Mouse (Mus musculus) macrophage (primary cell): ENCODE results near the gene Apoa4. TPM values are rescaled to one million over a fixed set of nuclear protein-coding genes. Genes with fewer than 3 reads are reported as not detected.

Source experiments
- H3K27ac ChIP-seq: fragments of 350-480 bp; formaldehyde crosslinking; 2 replicates; pipeline ENCODE4 v1.9.0; 2021
- H3K36me3 ChIP-seq: fragments of 350-480 bp; formaldehyde crosslinking; 2 replicates; pipeline ENCODE4 v1.9.0; 2021; ENCODE audit errors: inconsistent target
- H3K4me3 ChIP-seq: fragments of 350-480 bp; formaldehyde crosslinking; 2 replicates; pipeline ENCODE4 v1.9.0; 2021; ENCODE audit errors: inconsistent target
- H3K79me2 ChIP-seq: fragments of 350-480 bp; formaldehyde crosslinking; 2 replicates; pipeline ENCODE4 v1.9.0; 2021; ENCODE audit errors: inconsistent target
- WGBS: methylation state at CpG from one replicate; pipeline ENCODE4 v1.1.7; 2026; ENCODE audit warnings: inconsistent platforms; ENCODE audit not compliant: missing documents; 5-methylcytosine and 5-hydroxymethylcytosine counted together
- polyA plus RNA-seq: library from polyadenylated mRNA; stranded (reverse); fragments of 250-400 nt; gene quantifications from 3 replicates; pipeline ENCODE4 v1.2.4, GENCODE M21; 2018; ENCODE audit warnings: inconsistent platforms

Apoa4 gene
- polyA plus RNA-seq, 1 experiment from 2014 or later, result not detected

DNA sequence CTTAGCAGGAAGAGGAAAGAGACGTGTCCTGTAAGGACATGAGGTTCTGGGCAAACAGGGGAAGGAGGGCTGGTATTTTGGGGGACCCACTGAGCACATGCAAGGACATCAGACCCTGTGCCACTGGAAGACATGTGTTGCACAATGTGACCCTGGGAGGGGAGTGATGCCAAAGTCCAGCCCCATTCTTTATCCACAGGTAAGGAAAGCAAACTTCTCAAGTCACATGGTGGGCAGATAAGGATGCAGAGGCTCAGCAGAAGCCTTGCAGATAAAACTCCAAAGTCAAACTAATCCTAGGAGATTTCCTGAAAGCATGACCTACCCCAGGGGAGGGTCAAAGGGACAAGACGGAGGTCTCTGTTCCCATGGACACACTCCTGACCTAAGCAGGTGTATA is 1.3 kb downstream of the Apoa4 start:
- Histone ChIP-seq H3K36me3 (no peaks in the 10 kb centered on the region), H3K4me3 (no peak overlapping the region), H3K27ac (no peak overlapping the region), H3K79me2 (no peaks in the 10 kb centered on the region)
- 76% methylated on average over 2 of the region's 2 CpGs for WGBS

DNA sequence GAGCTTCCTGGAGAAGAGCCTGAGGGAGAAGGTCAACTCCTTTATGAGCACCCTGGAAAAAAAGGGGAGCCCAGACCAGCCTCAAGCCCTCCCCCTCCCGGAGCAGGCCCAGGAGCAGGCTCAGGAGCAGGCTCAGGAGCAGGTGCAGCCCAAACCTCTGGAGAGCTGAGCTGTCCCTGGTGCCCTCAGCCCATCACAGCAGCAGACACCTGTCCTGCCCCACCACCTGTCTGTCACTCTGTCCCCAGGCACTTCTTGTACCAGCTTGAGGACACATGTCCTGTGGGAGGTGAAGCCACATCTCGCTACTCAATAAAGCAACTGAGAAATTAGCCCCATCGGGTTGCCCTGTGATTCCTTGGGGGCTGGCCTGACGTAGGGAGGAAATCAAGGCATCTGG is 2.6 kb downstream of the Apoa4 start:
- 81% methylated on average over 4 of the region's 4 CpGs for WGBS
- no peak overlapping the region for H3K27ac ChIP-seq
- H3K79me2 ChIP-seq, result no peaks in the 10 kb centered on the region
- H3K4me3 ChIP-seq, result no peak overlapping the region
- no peaks in the 10 kb centered on the region for H3K36me3 ChIP-seq

DNA sequence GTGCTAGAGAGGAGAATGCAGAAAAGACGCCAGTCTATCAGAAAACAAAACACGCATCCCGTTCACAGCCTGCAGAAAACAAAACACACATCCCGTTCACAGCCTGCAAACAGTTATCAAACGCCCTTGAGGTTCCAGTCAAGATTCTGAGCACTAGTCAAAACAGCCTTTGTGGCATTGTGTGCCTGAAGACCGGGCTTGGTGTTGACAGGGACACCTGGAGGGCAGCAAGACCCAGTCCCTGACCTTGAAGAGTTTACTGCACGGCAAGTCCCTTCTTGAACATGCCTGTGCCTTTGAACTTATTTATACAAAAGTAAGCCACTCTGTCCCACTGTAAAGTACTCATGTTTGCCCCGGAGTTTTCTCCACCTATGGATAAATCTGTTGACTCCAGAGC is 3.1 kb downstream of the Apoa4 start:
- WGBS, result 82% methylated on average over 8 of the region's 8 CpGs
- H3K36me3 ChIP-seq, result no peaks in the 10 kb centered on the region
- H3K4me3 ChIP-seq, result no peak overlapping the region
- no peaks in the 10 kb centered on the region for H3K79me2 ChIP-seq
- no peak overlapping the region for H3K27ac ChIP-seq

DNA sequence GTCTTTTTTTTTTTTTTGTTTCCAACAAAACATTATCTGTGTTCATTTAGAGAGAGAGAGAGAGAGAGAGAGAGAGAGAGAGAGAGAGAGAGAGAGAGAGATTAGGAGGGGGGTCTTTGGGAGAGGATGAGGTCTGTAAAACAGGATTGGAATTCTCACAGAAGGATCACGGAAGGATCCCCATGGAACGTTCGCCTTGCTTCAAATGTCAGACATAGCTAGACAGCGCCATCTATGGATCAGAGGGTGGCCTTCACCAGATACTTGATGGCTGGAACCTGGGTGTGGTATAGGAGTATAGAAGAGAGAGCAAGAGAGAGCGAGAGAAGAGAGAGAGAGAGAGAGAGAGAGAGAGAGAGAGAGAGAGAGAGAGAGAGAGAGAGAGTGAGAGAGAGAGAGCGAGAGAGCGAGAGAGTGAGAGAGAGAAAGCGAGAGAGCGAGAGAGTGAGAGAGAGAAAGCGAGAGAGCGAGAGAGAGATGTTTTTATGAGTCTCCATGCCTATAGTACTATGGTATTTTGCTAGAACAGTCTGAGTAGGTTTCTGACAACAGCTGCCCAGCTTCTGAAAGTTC is 6.3 kb downstream of the Apoa4 start:
- H3K79me2 ChIP-seq, result no peaks in the 10 kb centered on the region
- no peak overlapping the region for H3K27ac ChIP-seq
- H3K36me3 ChIP-seq, result no peaks in the 10 kb centered on the region
- H3K4me3 ChIP-seq, result no peak overlapping the region
- 23% methylated on average over 7 of the region's 11 CpGs for WGBS

DNA sequence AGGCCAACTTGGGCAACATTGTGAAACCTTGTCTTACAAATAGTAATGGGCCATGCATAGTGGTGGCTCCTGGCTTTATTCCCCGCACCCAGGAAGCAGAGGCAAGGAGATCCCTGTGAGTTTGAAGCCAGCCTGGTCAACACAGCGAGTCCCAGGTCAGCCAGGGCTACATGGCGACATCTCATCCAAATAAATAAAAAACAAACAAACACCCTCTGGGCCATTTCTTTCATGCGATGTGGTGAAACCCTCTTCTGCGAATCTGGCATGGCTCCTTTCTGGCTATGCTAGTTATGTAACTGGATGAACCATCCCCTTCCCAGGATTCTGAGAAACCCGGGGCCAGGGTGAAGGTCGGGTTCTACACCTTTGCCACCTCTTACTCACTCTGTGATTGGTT is 15.7 kb downstream of the Apoa4 start:
- Histone ChIP-seq H3K4me3 (no peak overlapping the region), H3K27ac (no peak overlapping the region), H3K36me3 (no peaks in the 10 kb centered on the region), H3K79me2 (no peaks in the 10 kb centered on the region)
- 96% methylated on average over 7 of the region's 7 CpGs for WGBS

DNA sequence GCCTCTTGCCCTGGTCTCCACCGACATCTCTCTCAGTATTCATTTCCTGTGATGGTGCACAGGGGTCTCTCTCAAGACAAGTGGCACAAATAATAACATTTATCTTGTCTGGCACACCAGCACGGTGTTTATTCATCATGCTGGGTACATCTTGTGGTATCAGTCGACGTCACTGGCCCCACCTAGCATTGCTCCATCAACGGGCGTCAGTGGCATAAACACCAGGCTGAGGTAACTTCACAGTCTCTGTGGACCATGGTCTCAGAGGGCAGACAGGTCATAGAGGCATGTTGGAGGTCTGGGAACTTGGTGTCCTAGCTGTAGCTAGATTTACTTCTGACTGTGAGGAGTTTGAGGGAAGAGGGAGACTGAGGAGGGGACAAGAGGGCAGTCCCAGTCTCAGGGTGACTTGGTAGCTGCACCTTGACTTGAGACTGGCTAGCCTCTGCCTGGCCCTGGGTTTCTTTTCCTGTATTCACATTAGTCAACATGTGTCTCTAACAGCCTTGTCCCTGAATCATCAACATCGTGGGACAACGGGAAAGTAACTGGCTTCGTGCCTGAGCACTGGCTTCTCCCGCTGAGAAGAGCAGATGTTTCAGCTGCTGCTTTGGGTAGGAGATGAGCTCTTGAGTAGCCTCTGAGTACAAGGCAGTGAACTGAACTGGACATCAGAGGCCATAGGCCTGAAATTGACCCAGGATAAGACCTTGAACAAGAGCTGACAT is 16.3 kb downstream of the Apoa4 start:
- H3K79me2 ChIP-seq, result no peaks in the 10 kb centered on the region
- H3K36me3 ChIP-seq, result no peaks in the 10 kb centered on the region
- no peak overlapping the region for H3K27ac ChIP-seq
- no peak overlapping the region for H3K4me3 ChIP-seq
- 86% methylated on average over 10 of the region's 10 CpGs for WGBS

DNA sequence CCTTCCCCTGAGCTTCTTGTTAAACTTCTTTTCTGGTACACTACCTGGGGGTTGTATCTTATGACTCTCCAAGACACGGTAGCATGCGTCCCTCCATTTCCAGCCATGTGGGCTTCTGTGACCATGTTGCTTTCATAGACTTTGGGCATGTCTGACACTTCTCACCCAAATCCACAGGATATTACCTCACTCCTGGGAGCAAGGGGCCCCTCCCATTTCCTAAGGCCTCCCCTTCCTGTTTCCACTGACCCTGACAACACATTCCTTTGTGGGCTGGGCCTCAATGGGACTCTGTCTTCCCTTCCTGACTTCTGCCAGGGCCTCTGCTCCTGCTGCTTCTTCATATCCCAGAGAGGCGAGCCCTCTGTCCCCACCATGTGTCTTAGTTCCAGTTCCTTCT is 17.1 kb downstream of the Apoa4 start:
- Histone ChIP-seq H3K36me3 (no peaks in the 10 kb centered on the region), H3K27ac (peak overlapping the region; percentile 2; the same call in 1 of the 2 replicates), H3K4me3 (no peak overlapping the region), H3K79me2 (no peaks in the 10 kb centered on the region)
- 92% methylated on average over 3 of the region's 3 CpGs for WGBS

DNA sequence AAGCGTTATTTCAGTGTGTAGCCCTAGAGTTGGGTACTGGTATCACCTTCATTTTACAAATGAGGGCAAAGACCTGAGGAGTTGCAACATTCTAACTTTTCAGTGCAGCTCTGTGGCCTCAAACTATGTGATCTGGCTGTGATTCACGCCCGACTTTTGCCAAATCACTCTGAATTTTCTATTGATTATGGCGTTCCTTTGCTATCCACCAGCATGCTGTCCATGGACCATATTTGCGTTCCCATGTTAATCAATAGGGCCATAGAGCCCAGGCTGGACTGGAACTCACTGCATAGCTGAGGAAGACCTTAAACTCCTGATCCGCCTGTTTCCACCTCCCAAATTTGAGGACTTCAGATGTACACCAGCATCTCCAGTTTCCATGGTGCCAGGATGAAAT is 18.6 kb downstream of the Apoa4 start:
- H3K4me3 ChIP-seq, result no peak overlapping the region
- no peaks in the 10 kb centered on the region for H3K36me3 ChIP-seq
- H3K27ac ChIP-seq, result no peak overlapping the region
- H3K79me2 ChIP-seq, result no peaks in the 10 kb centered on the region
- WGBS, result 94% methylated on average over 6 of the region's 6 CpGs

DNA sequence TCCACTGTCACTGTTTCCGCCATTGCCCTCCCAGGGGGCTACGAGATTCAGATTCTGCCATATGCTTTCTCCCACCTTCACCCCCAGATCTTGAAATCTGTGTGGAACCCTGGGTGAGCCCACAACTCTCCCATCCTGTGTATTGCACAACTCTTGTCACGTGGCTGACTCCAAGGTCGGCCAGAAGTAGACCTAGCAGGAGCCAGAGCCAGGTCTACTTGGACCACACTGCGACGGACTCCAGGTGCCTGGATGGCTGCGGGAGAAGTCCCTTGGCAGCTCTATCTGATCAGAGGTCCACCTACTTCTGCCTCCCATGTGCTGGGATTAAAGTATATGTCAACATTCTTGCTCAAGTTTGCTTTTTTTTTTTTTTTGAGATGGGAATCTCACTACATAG is 20.6 kb downstream of the Apoa4 start:
- Histone ChIP-seq H3K4me3 (no peak overlapping the region), H3K79me2 (no peaks in the 10 kb centered on the region), H3K36me3 (no peaks in the 10 kb centered on the region), H3K27ac (no peak overlapping the region)
- 61% methylated on average over 4 of the region's 7 CpGs for WGBS

DNA sequence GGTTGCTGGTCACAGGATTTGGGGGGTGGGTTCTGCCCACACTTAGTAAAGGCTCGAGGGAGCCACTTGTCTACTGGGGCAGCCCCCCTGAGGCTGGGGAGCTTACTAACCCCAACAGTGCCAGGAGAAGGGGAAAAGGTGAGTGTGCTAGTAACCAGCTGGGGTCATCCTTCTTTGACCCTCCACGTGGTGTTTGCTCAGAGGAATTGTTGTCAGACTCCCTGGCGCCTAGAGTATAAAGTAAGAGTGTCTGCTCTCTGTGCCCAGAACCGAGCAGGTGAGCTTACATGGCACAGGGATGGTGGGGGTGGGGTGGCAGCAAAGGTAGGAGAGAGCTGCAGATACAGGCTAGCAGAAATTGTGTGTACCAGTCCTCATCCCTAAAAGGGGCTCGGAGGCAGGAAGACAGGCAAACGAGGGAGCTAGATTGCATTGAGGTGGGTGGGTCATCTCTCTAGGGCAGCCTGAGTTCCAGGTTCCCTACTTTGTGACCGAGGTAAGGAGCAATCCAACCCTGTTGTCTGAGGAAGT is 27.9 kb downstream of the Apoa4 start, which contains the start of gene Apoa5:
Gene Apoa5, plus strand, starts transcription at position 291 of the 531 bp plus-strand sequence.
- Histone ChIP-seq H3K27ac (no peak within 1 kb of the TSS), H3K36me3 (no peaks in the 10 kb centered on the region), H3K79me2 (peaks cover 1% of the 10 kb centered on the region), H3K4me3 (no peak within 1 kb of the TSS)
- WGBS, result 65% methylated on average over 7 of the region's 7 CpGs

DNA sequence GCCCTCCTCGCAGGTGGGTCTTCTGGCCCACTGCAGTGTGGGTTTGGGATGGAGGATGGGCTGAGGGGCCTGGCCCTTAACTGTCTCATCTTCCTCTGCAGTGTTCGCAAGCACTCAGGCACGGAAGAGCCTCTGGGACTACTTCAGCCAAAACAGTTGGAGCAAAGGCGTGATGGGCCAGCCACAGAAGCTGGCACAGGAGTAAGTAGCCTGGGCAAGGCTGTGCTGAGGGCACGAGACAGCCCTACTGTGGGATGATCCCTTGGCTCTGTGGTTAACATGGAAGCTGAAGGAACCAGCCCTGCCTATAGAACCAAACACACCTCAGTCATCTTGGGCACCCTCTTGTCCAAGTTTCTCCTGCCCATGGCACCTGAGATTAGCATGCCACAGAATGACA is 28.6 kb downstream of the Apoa4 start:
- H3K79me2 ChIP-seq, result peaks cover 9% of the 10 kb centered on the region
- WGBS, result 90% methylated on average over 5 of the region's 5 CpGs
- no peaks in the 10 kb centered on the region for H3K36me3 ChIP-seq
- no peak overlapping the region for H3K27ac ChIP-seq
- no peak overlapping the region for H3K4me3 ChIP-seq

DNA sequence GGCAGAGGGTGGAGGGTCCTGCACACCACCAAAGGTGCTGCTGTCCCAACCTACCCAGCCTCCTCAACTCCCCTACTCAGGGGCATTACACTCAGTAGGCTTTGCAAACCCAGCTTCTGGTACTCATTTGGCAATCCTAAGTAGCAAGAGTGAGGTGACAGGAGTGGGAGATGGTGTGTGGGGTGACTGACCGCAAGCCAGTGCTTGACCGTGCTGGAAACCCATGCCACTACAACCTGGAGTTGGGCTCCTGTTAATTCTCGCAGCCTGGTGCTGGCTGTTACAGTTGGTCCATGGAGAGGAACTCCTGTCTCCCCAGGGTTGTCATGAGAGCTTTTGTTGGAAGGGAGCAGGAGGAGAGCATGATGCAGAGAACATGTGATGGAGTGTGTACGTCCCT is 30.3 kb downstream of the Apoa4 start:
- H3K36me3 ChIP-seq, result peaks cover 10% of the 10 kb centered on the region; the same call in 1 of the 2 replicates
- no peak overlapping the region for H3K27ac ChIP-seq
- H3K79me2 ChIP-seq, result peaks cover 17% of the 10 kb centered on the region
- 96% methylated on average over 4 of the region's 4 CpGs for WGBS
- no peak overlapping the region for H3K4me3 ChIP-seq

DNA sequence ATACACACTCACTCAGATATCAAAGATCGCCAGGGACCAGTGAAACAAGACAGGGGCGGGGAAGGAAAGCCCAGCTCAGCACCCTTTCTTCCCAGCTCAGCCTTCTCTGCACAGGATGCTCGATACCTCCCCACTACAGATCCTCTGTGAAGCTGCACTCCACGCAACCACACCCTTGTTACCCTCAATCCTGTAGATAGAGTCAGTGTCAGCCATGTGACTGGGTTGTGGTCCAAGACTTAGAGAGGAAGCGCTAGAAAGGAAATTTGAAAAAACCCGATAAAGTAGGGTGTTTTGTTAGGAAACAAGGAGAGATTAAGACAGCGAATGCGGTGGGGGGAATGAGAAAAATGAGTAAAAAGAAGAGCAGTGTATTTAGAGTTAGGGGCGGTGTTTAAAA is 31.6 kb downstream of the Apoa4 start:
- H3K79me2 ChIP-seq, result peaks cover 17% of the 10 kb centered on the region
- no peak overlapping the region for H3K27ac ChIP-seq
- 74% methylated on average over 9 of the region's 9 CpGs for whole genome bisulfite sequencing
- H3K4me3 ChIP-seq, result no peak overlapping the region
- peaks cover 23% of the 10 kb centered on the region for H3K36me3 ChIP-seq

DNA sequence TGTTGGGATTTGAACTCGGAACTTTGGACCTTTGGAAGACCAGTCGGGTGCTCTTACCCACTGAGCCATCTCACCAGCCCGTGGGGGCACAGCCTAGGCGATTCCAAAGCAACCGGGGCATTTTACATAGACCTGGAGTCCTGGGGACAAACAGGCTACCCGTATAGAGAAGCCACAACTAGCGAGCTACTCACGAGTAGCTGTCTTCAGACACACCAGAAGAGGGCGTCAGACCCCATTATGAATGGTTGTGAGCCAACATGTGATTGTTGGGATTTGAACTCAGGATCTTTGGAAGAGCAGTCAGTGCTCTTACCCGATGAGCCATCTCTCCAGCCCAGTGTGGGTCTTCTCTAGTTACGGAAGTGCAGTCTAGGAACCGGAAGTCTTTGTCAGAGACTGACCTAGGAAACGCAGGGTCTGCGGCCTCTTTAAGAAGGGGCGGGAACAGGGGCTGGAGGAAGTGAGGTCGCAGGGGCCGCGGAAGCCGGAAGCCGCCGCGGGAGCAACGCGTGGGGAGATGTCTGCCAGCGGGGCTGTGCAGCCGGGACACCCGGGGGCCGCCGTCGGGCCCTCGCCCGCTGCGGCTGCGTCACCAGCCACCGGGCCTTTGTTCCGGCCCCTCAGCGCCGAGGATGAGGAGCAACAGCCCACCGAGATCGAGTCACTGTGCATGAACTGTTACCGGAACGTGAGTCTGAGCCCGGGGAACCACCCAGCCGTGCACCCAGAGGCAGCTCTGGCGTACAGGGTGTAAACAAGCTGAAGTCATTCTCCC is 32.4 kb downstream of the Apoa4 start, which contains the start of gene Zpr1:
Gene Zpr1, plus strand, starts transcription at position 388 of the 778 bp plus-strand sequence.
- H3K4me3 ChIP-seq, result peak within 1 kb of the TSS; percentile 92
- 4% methylated on average over 45 of the region's 45 CpGs for WGBS
- peak within 1 kb of the TSS; percentile 34 for H3K27ac ChIP-seq
- peaks cover 17% of the 10 kb centered on the region for H3K79me2 ChIP-seq
- H3K36me3 ChIP-seq, result peaks cover 30% of the 10 kb centered on the region

DNA sequence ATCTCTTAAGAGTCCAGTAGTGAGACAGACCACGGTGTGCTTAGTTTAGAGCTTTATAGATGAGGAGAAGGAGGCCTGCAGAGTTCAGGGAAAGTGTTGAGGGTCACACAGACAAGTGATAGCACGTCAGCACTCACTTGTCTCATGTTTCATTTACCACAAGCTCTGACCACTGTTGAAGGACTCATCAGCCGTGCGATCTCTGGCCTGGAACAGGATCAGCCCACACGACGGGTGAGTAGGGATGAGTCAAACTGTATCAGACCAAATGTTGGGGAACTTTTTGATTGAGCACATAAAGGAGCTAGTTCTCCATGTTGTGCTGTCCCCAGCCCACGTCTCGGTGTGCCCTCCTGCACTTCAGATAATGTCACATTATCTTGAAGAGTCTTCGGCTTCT is 34.0 kb downstream of the Apoa4 start:
- 90% methylated on average over 9 of the region's 9 CpGs for WGBS
- Histone ChIP-seq H3K79me2 (peaks cover 17% of the 10 kb centered on the region), H3K4me3 (no peak overlapping the region)

More for the DNA sequence above, 34.0 kb downstream of the Apoa4 start:
- Histone ChIP-seq H3K36me3 (peaks cover 40% of the 10 kb centered on the region), H3K27ac (no peak overlapping the region)
